Mouse (Mus musculus) kidney, adult 2 months (tissue): ENCODE measurements around the gene Rabif.

ENCODE experiments used
- CTCF ChIP-seq: fragments of 200-500 bp; conservative IDR thresholded peaks from 2 replicates; pipeline ENCODE4 v1.5.1; 2011; ENCODE audit warnings: low read depth, mild to moderate bottlenecking, control low read depth, low read length, moderate library complexity, mixed read lengths; ENCODE audit not compliant: insufficient read depth, insufficient read length
- POLR2A ChIP-seq: fragments of 200-500 bp; IDR thresholded peaks from one replicate; pipeline ENCODE4 v1.6.1; 2011; ENCODE audit warnings: low read depth, low read length, control low read depth

DNA sequence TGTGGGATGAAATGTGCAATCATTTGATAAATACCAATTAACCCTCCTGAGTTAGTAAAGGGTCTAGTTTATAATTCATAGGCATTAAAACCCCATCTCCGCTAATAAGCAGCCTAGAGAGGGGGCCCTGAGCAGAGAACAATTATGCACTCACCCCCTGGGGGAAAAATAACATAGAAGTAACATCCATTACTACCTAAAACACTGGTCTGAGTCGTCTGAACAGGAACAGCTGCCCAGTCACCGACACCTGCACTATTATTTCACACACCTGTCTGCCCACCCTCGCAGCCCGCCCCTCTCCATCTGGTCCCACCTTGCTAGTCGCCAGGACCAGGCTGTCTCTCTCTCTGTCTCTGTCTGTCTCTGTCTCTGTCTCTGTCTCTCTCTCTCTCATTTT is 18.1 kb downstream of the Rabif start:
- TF ChIP-seq POLR2A, result no peak
- no peak for TF ChIP-seq CTCF
